Mouse (Mus musculus): Measurements from ENCODE around the gene Cd300ld5. TPM values are rescaled to one million over a fixed set of nuclear protein-coding genes. Genes with fewer than 3 reads are reported as not detected.
"Not testable (repeated sequence)": the region's sequence is repeated elsewhere in the genome, so short reads cannot be mapped to it uniquely, and the experiment has no call there.

Gene Cd300ld5
- polyA plus RNA-seq (2015; fragmentation: Nextera tagmentation; extraction: Ambion mirVana): not detected in 2 replicates

GRCm38 (mm10) chr11:115037669-115038068, at the start of gene Cd300ld5:
Gene Cd300ld5, minus strand, starts transcription at chr11:115037769.
- H3K27ac ChIP-seq (replicated peaks); H3K36me3 ChIP-seq (ENCODE audit: control insufficient read depth, insufficient read depth, low read length); DNase-seq (ENCODE audit: low spot score); H3K4me2 ChIP-seq (replicated peaks; ENCODE audit: low read depth); ATAC-seq (ENCODE audit: low FRiP score, low TSS enrichment); H3K4me1 ChIP-seq (replicated peaks; ENCODE audit: control insufficient read depth, insufficient read depth); H3K4me3 ChIP-seq (ENCODE audit: low read depth, low read length); H3K9ac ChIP-seq (ENCODE audit: low read length); H3K9me3 ChIP-seq (ENCODE audit: control insufficient read depth, low read length); H3K27me3 ChIP-seq (ENCODE audit: control insufficient read depth, insufficient read depth, low read length): not testable (repeated sequence)
- no CpG with 5 or more reads among the region's 6 CpGs for WGBS

GRCm38 (mm10) chr11:115086213-115086612, 48.6 kb upstream of the Cd300ld5 start:
- Histone ChIP-seq H3K9me3 (ENCODE audit: control insufficient read depth, low read length) (no peaks in the 10 kb centered on the region), H3K4me2 (replicated peaks; ENCODE audit: low read depth) (no peak overlapping the region), H3K9ac (ENCODE audit: low read length) (no peak overlapping the region), H3K4me3 (ENCODE audit: low read depth, low read length) (no peak overlapping the region), H3K36me3 (ENCODE audit: control insufficient read depth, insufficient read depth, low read length) (no peaks in the 10 kb centered on the region), H3K27me3 (ENCODE audit: control insufficient read depth, insufficient read depth, low read length) (no peaks in the 10 kb centered on the region), H3K4me1 (replicated peaks; ENCODE audit: control insufficient read depth, insufficient read depth) (no peaks in the 10 kb centered on the region), H3K27ac (replicated peaks) (no peak overlapping the region)
- ATAC-seq (ENCODE audit: low FRiP score, low TSS enrichment) (no peak), DNase-seq (ENCODE audit: low spot score) (no peak)
- no peak for TF ChIP-seq CTCF (IDR thresholded peaks at IDR 0.05; ENCODE audit: low read depth)
- 52% methylated on average over 7 of the region's 7 CpGs for WGBS

- Histone ChIP-seq H3K9ac (ENCODE audit: low read length) (no peak overlapping the region), H3K4me1 (replicated peaks; ENCODE audit: control insufficient read depth, insufficient read depth) (no peaks in the 10 kb centered on the region)
- ATAC-seq (ENCODE audit: low FRiP score, low TSS enrichment): no peak
These were observed 47.5 kb upstream of the Cd300ld5 start for GRCm38 (mm10) chr11:115085064-115085463.

GRCm38 (mm10) chr11:115084595-115084994, 47.0 kb upstream of the Cd300ld5 start:
- Histone ChIP-seq H3K4me3 (ENCODE audit: low read depth, low read length) (no peak overlapping the region), H3K27me3 (ENCODE audit: control insufficient read depth, insufficient read depth, low read length) (no peaks in the 10 kb centered on the region), H3K27ac (replicated peaks) (no peak overlapping the region), H3K4me1 (replicated peaks; ENCODE audit: control insufficient read depth, insufficient read depth) (no peaks in the 10 kb centered on the region), H3K9ac (ENCODE audit: low read length) (no peak overlapping the region), H3K9me3 (ENCODE audit: control insufficient read depth, low read length) (no peaks in the 10 kb centered on the region), H3K4me2 (replicated peaks; ENCODE audit: low read depth) (no peak overlapping the region), H3K36me3 (ENCODE audit: control insufficient read depth, insufficient read depth, low read length) (no peaks in the 10 kb centered on the region)
- ATAC-seq (ENCODE audit: low FRiP score, low TSS enrichment): no peak
- no peak for DNase-seq (ENCODE audit: low spot score)
- WGBS: 43% methylated on average over 12 of the region's 12 CpGs
- TF ChIP-seq EP300 (optimal IDR thresholded peaks at IDR 0.05): no peak
- no peak for TF ChIP-seq CTCF (IDR thresholded peaks at IDR 0.05; ENCODE audit: low read depth)

More at GRCm38 (mm10) chr11:115085064-115085463, 47.5 kb upstream of the Cd300ld5 start:
- DNase-seq (ENCODE audit: low spot score): no peak
- Histone ChIP-seq H3K27ac (replicated peaks) (no peak overlapping the region), H3K9me3 (ENCODE audit: control insufficient read depth, low read length) (no peaks in the 10 kb centered on the region), H3K36me3 (ENCODE audit: control insufficient read depth, insufficient read depth, low read length) (no peaks in the 10 kb centered on the region), H3K4me3 (ENCODE audit: low read depth, low read length) (no peak overlapping the region), H3K27me3 (ENCODE audit: control insufficient read depth, insufficient read depth, low read length) (no peaks in the 10 kb centered on the region), H3K4me2 (replicated peaks; ENCODE audit: low read depth) (no peak overlapping the region)
- TF ChIP-seq CTCF (IDR thresholded peaks at IDR 0.05; ENCODE audit: low read depth) (no peak), EP300 (optimal IDR thresholded peaks at IDR 0.05) (no peak)
- WGBS: 67% methylated on average over 8 of the region's 8 CpGs

GRCm38 (mm10) chr11:115083376-115084139, 46.0 kb upstream of the Cd300ld5 start:
- ATAC-seq (ENCODE audit: low FRiP score, low TSS enrichment) (peak; percentile 32; the same call in 1 of the 2 replicates), DNase-seq (ENCODE audit: low spot score) (peak; percentile 72)
- no peak overlapping the region for H3K27ac ChIP-seq (replicated peaks)
- H3K4me1 ChIP-seq (replicated peaks; ENCODE audit: control insufficient read depth, insufficient read depth): no peaks in the 10 kb centered on the region
- TF ChIP-seq CTCF (IDR thresholded peaks at IDR 0.05; ENCODE audit: low read depth) (peak; percentile 98), EP300 (optimal IDR thresholded peaks at IDR 0.05) (no peak)
- H3K9ac ChIP-seq (ENCODE audit: low read length): no peak overlapping the region
- H3K4me3 ChIP-seq (ENCODE audit: low read depth, low read length): no peak overlapping the region
- WGBS: 32% methylated on average over 18 of the region's 18 CpGs
- no peaks in the 10 kb centered on the region for H3K9me3 ChIP-seq (ENCODE audit: control insufficient read depth, low read length)
- H3K4me2 ChIP-seq (replicated peaks; ENCODE audit: low read depth): no peak overlapping the region
- H3K27me3 ChIP-seq (ENCODE audit: control insufficient read depth, insufficient read depth, low read length): no peaks in the 10 kb centered on the region
- no peaks in the 10 kb centered on the region for H3K36me3 ChIP-seq (ENCODE audit: control insufficient read depth, insufficient read depth, low read length)

GRCm38 (mm10) chr11:115082196-115082595, 44.6 kb upstream of the Cd300ld5 start:
- peaks cover 2% of the 10 kb centered on the region; the same call in 1 of the 2 replicates for H3K27me3 ChIP-seq (ENCODE audit: control insufficient read depth, insufficient read depth, low read length)
- H3K27ac ChIP-seq (replicated peaks): no peak overlapping the region
- TF ChIP-seq CTCF (IDR thresholded peaks at IDR 0.05; ENCODE audit: low read depth) (no peak), EP300 (optimal IDR thresholded peaks at IDR 0.05) (no peak)
- ATAC-seq (ENCODE audit: low FRiP score, low TSS enrichment): no peak
- H3K4me1 ChIP-seq (replicated peaks; ENCODE audit: control insufficient read depth, insufficient read depth): no peaks in the 10 kb centered on the region
- no peaks in the 10 kb centered on the region for H3K36me3 ChIP-seq (ENCODE audit: control insufficient read depth, insufficient read depth, low read length)
- no peak overlapping the region for H3K4me2 ChIP-seq (replicated peaks; ENCODE audit: low read depth)
- 70% methylated on average over 6 of the region's 6 CpGs for WGBS
- no peak for DNase-seq (ENCODE audit: low spot score)
- no peaks in the 10 kb centered on the region for H3K9me3 ChIP-seq (ENCODE audit: control insufficient read depth, low read length)
- no peak overlapping the region for H3K4me3 ChIP-seq (ENCODE audit: low read depth, low read length)
- no peak overlapping the region for H3K9ac ChIP-seq (ENCODE audit: low read length)
